Mouse (Mus musculus) ES-Bruce4 (cell line): Measurements from ENCODE around the gene Zfp64.

Experiments used
- CTCF ChIP-seq: IDR thresholded peaks from one replicate; pipeline ENCODE4 v1.8.1; 2011; ENCODE audit warnings: low read depth, low read length
- EP300 ChIP-seq: IDR thresholded peaks from 2 replicates; pipeline ENCODE4 v1.6.1; 2011; ENCODE audit warnings: low read depth, low read length; ENCODE audit not compliant: insufficient read depth

DNA sequence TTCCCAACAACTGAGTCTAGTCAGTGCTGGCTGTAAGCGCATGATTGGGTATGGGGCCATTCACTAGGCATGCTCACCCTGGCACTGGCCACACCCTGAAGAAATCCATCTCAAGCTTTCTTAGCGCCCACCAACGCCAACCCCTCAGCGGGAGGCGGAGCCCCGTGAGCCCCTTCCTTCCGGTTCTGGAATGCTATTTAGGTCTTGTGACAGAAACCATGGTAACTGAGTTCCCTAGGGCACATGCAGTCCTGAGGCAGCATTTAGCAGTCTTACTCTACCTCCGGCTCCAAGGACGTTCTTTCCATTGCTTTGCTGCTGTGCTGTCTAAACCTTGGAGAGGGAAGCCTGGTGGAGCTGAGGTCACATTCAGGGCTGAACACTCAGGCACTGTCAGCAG is 22.6 kb upstream of the Zfp64 start:
- TF ChIP-seq CTCF (no peak), EP300 (no peak)
